Mouse (Mus musculus): ENCODE measurements around the gene Enkd1. TPM values are rescaled to one million over a fixed set of nuclear protein-coding genes. Genes with fewer than 3 reads are reported as not detected.
A peak's percentile ranks its signal among the peaks of the same experiment; 100 is the strongest.

Gene Enkd1
- polyA plus RNA-seq, 1 experiment = 16.0 TPM

GRCm38 (mm10) chr8:105685325-105685724 is 22.7 kb downstream of the Enkd1 start:
- no peak for DNase-seq (ENCODE audit: extremely low spot score in 1 of 2, low spot score in 1 of 2)

- no peak for DNase-seq (ENCODE audit: extremely low spot score in 1 of 2, low spot score in 1 of 2)
These were observed 30.1 kb downstream of the Enkd1 start for GRCm38 (mm10) chr8:105677891-105678290.

- DNase-seq (ENCODE audit: extremely low spot score in 1 of 2, low spot score in 1 of 2) = peak in 1 of 2 experiments; percentile 38
These were observed 46.8 kb downstream of the Enkd1 start for GRCm38 (mm10) chr8:105661167-105661566.

GRCm38 (mm10) chr8:105657641-105658040 is 50.4 kb downstream of the Enkd1 start:
- no peak for DNase-seq (ENCODE audit: extremely low spot score in 1 of 2, low spot score in 1 of 2)

Other genes with a start within 250 kb of the Enkd1 start
- gene Tppp3, start 236.7 kb downstream of the Enkd1 start, polyA plus RNA-seq (2012; rRNA removed) = 66.7 and 76.4 TPM in 2 replicates
- gene Zdhhc1, start 211.3 kb downstream of the Enkd1 start, polyA plus RNA-seq (2012; rRNA removed) = 75.3 and 75.7 TPM in 2 replicates
- gene Hsd11b2, start 189.5 kb downstream of the Enkd1 start, polyA plus RNA-seq (2012; rRNA removed) = 0.21 and 0.22 TPM in 2 replicates
- gene Atp6v0d1, start 142.2 kb downstream of the Enkd1 start, polyA plus RNA-seq (2012; rRNA removed) = 334 and 339 TPM in 2 replicates
- 52.0 and 52.1 TPM in 2 replicates for gene Ripor1, start 103.0 kb downstream of the Enkd1 start, polyA plus RNA-seq (2012; rRNA removed)
- gene Ctcf, start 71.6 kb downstream of the Enkd1 start, polyA plus RNA-seq (2012; rRNA removed) = 34.9 and 37.1 TPM in 2 replicates
- gene Agrp, start 70.8 kb downstream of the Enkd1 start, polyA plus RNA-seq (2012; rRNA removed) = 0.25 and 0.36 TPM in 2 replicates
- gene Carmil2, start 21.9 kb downstream of the Enkd1 start, polyA plus RNA-seq (2012; rRNA removed) = 33.6 and 37.2 TPM in 2 replicates
- gene Acd, start 7.1 kb downstream of the Enkd1 start, polyA plus RNA-seq (2012; rRNA removed) = 42.5 and 46.0 TPM in 2 replicates
- 49.5 and 57.0 TPM in 2 replicates for gene Pard6a, start 7.1 kb downstream of the Enkd1 start, polyA plus RNA-seq (2012; rRNA removed)
- gene 4933405L10Rik, start 555 bp downstream of the Enkd1 start, polyA plus RNA-seq (2012; rRNA removed) = 0.38 and 0.92 TPM in 2 replicates
- gene Gfod2, start 50.5 kb upstream of the Enkd1 start, polyA plus RNA-seq (2012; rRNA removed) = 18.1 and 21.5 TPM in 2 replicates
- gene Ranbp10, start 119.1 kb upstream of the Enkd1 start, polyA plus RNA-seq (2012; rRNA removed) = 24.2 and 28.5 TPM in 2 replicates
- 0.17 TPM in 1 of 2 replicates, not detected in the other for gene Tsnaxip1, start 119.5 kb upstream of the Enkd1 start, polyA plus RNA-seq (2012; rRNA removed)
- 31.5 and 32.3 TPM in 2 replicates for gene Cenpt, start 145.1 kb upstream of the Enkd1 start, polyA plus RNA-seq (2012; rRNA removed)
- gene Thap11, start 146.9 kb upstream of the Enkd1 start, polyA plus RNA-seq (2012; rRNA removed) = 47.0 and 47.1 TPM in 2 replicates
- 79.7 and 94.9 TPM in 2 replicates for gene Nutf2, start 152.4 kb upstream of the Enkd1 start, polyA plus RNA-seq (2012; rRNA removed)
- 71.6 and 78.3 TPM in 2 replicates for gene Edc4, start 172.7 kb upstream of the Enkd1 start, polyA plus RNA-seq (2012; rRNA removed)
- gene Nrn1l, start 185.4 kb upstream of the Enkd1 start, polyA plus RNA-seq (2012; rRNA removed) = 4.2 and 8.1 TPM in 2 replicates
- gene Pskh1, start 192.2 kb upstream of the Enkd1 start, polyA plus RNA-seq (2012; rRNA removed) = 13.3 TPM in 2 replicates
- gene Ctrl, start 225.7 kb upstream of the Enkd1 start, polyA plus RNA-seq (2012; rRNA removed) = 4.5 and 4.9 TPM in 2 replicates
- gene Psmb10, start 230.2 kb upstream of the Enkd1 start, polyA plus RNA-seq (2012; rRNA removed) = 115 and 125 TPM in 2 replicates
- gene Lcat, start 235.2 kb upstream of the Enkd1 start, polyA plus RNA-seq (2012; rRNA removed) = 75.1 and 75.6 TPM in 2 replicates

All from frontal cortex, adult 2 months (tissue).